Mouse (Mus musculus): ENCODE results near the gene Jmjd8. TPM values are rescaled to one million over a fixed set of nuclear protein-coding genes. Genes with fewer than 3 reads are reported as not detected.

The Jmjd8 gene
- polyA plus RNA-seq (2012; rRNA removed): 14.5 and 16.3 TPM in 2 replicates

DNA sequence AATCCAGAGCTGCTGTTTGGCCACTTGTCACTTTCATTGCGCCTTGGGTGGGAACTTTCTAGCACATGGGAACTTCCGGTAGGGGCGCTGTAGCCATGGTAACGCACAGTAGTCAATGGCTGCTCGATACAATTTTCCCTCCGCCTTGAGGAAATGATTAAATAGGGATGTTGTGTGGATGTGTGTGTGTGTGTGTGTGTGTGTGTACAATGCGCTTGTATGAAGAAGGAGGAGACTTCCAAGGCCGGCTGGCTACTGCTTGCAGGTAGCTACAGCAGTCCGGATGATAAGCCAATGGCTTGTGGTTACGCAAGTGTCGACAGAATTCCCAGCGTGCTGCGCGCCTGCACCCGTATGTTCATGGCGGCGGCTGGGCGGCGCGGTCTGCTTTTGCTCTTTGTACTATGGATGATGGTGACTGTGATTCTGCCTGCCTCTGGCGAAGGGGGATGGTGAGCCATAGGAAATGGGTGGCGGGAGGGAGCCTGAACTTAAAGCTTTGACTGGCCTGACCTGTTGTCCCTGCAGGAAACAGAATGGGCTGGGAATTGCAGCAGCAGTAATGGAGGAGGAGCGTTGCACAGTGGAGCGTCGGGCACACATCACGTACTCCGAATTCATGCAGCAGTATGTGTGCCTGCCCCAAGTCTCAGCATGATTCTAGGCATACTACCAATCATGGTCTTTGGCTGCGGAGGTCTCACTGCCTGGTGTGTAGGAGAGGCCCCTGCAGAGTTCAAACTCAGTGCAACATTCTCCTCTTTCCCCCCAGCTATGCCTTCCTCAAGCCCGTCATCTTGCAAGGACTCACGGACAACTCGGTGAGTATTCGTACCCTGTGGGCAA is at the start of gene Jmjd8:
Gene Jmjd8, plus strand, starts transcription at position 156 of the 846 bp plus-strand sequence.

DNA sequence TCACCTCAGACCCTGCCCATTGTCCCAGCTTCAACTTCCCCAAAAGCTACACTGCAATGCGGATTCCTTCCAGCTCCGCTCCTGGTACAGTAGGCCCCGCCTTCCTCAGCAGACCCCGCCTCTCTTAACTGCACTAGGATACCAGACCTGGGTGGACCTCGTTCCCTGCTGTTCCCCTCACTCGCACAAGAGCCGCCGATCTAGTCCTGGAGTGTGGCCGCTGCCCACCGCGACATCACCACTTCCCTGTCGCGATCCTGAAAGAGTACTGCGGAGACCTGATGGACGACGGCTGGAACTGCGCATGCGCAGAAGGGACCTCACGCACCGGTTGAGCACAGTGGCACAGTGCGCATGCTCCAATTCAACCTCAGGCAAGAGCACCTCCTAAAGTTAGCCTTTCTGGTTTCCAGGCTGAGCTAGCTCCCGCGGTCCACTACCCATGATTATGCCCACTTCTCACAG is 43.4 kb upstream of the Jmjd8 start, which contains the start of gene Haghl:
Gene Haghl, minus strand, starts transcription at position 393 of the 465 bp plus-strand sequence.

DNA sequence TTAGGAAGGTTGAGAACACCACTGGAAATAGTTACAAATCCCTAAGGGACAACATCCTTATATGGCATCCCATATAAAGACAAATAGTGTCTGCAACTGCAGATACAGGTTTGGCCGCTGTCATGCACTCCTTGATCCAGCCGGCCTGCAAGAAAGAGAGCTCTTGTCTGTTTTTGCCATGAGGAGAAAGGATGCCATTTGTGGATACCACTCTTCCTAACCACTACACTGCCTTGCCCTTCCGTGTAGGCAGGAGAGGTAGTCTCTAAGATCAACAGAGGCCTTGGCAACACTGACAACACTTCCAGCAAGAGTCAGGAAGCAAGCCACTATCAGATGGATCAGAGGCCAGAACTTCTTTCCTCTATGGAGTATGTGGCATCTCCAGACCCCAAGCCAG is 42.4 kb upstream of the Jmjd8 start, which contains the start of gene Ccdc78:
Gene Ccdc78, plus strand, starts transcription at position 301 of the 400 bp plus-strand sequence.

DNA sequence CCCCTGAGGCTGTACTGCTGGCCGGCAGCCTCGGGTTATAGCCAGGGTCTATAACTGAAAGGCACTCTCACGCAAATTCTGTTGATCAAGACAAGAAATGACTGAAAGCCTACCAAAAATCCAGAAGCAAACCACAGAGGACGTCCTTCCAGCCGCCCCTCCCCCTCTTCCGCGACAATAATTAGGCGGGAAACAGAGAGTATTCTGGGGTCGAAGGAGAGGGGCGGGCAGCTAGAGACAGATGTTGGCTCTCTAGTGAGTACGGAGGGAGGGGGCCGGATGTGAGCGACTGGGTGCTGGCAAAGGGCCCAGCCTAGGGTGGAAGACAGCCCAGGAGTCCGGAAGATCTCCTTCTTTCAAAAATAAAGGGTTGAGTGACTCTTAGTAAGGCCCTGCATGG is 36.1 kb upstream of the Jmjd8 start, which contains the start of gene Fam173a:
Gene Fam173a, minus strand, starts transcription at position 287 of the 400 bp plus-strand sequence.

DNA sequence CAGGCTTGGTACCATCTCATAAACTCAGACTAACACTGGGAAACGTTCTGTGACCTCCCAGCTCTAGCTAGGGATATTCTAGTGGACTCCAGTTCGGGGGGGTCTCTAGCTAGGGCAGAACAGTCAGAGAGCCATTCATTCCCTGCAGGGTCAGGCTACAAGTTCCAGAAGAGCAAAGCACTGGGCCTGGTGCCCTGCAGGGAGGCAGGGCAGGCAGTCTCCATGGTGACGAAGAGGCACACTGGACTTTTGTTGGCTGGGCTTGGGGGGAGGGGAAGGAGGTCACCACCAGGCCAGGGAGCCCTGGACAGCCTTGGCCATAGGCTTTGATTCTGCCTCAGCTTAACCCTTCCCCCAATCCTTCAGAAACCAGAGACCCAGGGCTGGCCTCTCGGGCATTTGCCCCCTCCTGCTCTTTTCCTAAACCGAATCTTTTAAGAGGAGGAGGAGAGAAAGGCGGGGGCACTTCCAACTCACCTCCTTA is 33.0 kb upstream of the Jmjd8 start, which contains the start of gene AC134908.4:
Gene AC134908.4, minus strand, starts transcription at position 51 of the 484 bp plus-strand sequence.

DNA sequence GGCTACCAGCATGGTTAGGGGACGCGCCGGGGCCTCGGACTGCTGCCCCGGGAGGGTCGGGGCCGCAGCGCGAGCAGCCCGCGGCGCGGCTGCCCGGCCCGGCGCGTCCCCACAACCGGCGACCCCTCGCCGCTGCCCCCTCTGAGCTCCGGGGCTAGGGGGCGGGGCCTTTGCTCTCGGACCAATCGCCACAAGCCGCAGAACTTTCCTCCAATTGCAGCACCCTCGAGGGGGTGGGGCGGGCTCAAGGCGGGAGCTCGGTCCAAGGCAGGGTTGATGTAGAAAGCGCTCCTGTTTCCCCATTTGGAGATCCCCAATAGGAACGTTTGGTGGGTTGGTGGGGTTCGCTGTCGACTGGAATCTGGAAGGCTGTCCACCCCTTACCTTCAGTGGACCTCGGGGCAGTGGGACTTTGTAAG is 31.7 kb upstream of the Jmjd8 start, which contains the start of gene Metrn:
Gene Metrn, minus strand, starts transcription at position 186 of the 419 bp plus-strand sequence.

DNA sequence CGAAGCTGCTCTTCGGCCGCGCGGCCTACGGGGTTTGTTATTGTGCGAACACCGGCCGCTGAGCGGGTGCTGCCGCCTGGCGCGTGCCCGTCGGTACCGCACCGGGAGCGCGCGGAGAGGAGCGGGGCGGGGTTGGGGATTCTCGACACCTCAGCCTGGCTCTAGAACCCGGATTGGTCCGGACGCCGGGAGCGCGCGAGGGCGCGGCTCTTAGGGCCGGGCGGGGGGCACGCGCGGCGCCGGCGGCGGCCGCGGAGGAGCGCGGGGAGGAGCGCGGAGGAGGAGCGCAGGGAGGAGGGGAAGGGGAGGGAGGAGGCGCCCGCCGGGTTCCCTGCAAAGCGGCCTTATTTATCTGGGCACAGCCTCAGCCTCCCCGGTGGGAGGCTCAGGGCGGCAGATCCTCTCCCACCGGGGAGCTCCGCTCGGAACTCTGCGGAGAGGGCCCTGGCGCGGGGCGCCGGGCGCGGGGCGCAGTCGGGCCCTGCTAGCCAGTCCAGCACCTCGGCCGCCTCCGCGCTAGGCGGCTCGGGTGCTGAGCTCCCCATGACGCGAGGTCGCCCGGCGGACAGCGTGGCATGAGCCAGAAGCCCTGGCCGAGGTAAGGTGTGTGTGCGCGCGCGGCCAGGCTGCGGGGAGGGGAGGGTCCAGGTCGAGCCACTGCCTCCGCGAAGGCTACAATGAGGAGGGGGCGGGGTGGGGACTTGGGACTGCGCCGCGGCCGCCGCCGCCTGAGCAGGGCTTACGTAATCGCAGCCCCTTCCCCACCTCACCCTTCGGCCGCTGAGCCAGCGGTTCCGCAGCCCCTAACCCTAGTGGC is 19.7 kb upstream of the Jmjd8 start, which contains the start of gene Fbxl16:
Gene Fbxl16, plus strand, starts transcription at position 297 of the 817 bp plus-strand sequence.

DNA sequence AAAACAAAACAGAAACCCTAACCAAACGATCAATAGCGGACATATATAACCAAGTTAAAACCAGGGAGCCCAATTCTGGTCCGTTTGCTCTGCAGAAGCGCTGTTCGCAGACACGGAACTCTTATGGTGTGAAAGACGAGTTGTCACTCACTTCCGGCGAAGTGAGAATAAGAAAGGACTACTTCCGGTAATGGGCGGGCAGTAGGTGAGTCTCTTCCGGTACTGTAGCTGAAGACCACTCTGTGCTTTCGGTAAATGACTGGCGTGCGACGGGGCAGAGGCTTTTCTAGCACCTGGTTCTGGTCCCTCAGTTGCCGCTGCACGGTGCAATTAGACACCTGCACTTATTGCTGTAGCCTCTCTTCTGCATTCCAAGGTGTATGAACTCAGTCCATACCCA is 5.2 kb upstream of the Jmjd8 start, which contains the start of gene Wdr24:
Gene Wdr24, plus strand, starts transcription at position 176 of the 400 bp plus-strand sequence.

DNA sequence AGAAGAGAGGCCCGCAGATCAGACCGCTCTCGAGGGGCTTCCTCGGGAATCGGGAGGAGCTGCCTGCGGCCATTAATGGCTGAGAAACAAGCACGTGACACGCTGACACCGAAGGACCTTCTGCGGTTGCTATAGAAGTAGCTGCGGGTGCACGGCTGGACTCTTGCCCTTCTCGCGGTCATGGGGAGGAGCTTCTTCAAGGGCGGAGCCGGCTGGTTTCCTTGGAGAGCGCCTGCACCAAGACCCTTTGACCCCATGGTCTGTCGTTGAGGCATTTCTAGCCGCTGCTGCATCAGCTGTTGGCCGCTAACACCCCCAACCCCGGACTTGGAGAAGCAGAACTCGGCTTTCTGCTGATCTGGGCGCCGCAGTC is 4.6 kb downstream of the Jmjd8 start, which contains the start of gene Stub1:
Gene Stub1, minus strand, starts transcription at position 114 of the 373 bp plus-strand sequence.

DNA sequence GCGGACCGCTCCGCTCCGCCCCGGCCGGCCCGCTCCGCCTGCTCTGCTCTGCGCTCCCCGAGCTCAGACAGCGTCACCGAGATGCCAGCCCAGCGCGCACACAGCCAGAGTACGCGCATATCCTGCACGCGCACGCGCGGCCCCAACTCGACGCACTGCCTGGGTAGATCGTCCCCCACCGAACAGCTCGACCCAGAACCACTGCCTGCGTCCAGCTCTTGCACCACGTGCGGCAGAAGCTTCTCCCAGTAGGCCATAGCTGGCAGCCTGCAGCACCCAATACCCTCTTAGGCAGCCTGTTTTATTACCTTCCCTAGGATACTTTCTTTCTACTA is 8.4 kb downstream of the Jmjd8 start, which contains the start of gene Rhbdl1:
Gene Rhbdl1, minus strand, starts transcription at position 220 of the 335 bp plus-strand sequence.

DNA sequence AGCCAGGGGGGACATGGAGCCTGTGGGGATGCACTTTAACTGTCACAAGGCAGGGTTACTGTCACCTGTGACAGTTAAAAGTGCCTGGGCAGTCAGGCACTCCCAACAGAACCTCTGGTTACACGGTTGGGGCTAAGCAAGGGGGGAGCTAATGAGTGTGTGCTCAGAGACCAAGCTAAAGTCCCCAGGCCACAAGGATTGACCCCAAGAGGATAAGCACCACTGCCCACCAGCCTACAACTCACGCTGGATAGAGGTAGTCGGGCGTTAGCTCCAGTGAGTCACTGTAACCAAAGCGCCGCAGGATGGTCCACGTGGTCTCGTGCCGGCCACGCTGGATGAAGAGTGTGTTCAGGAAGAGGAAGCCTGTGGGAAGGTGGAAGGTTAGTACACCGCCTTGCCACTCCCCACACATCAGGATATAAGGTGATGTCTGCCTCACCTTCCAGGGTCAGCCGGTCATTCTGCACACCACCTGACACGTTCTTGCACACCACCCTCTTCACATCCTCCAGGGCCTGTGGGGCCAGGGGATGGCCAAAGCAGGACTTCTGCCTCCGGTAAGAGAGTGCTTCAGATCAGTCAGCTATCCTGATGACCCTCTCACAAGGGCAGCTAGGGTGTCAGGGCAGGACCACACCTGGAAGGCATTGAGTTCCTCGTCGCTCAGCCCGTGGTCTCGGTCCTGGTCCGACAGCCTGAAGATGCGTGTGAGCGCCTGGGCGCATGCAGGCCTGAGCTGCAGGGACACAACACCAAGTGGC is 12.6 kb downstream of the Jmjd8 start, which contains the start of gene Gm20683:
Gene Gm20683, minus strand, starts transcription at position 647 of the 764 bp plus-strand sequence.

DNA sequence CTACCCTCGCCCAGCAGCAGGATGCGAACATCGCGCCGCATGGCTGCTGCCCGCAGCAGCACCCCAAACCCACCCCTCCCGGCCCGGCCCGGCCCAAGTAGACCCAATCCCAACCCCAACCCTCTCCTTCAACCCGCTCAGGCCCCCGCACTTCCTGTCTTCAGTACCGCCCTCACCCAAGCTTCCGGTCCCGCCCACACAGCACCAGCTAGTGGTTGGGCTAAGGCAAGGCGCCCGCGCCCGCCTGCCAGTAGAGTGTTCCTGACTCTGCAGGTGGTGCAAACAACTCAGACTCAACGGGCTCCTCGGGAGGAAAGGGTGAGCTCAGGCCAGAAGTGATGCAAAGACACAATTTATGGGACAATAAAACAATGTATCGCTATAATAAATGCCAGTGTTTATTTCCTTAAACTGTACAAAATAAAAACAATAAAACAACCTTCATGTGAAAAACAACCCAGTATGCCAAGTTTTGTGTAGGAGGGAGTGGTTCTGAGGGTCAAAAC is 15.8 kb downstream of the Jmjd8 start, which contains the start of gene Rhot2:
Gene Rhot2, minus strand, starts transcription at position 456 of the 506 bp plus-strand sequence.

DNA sequence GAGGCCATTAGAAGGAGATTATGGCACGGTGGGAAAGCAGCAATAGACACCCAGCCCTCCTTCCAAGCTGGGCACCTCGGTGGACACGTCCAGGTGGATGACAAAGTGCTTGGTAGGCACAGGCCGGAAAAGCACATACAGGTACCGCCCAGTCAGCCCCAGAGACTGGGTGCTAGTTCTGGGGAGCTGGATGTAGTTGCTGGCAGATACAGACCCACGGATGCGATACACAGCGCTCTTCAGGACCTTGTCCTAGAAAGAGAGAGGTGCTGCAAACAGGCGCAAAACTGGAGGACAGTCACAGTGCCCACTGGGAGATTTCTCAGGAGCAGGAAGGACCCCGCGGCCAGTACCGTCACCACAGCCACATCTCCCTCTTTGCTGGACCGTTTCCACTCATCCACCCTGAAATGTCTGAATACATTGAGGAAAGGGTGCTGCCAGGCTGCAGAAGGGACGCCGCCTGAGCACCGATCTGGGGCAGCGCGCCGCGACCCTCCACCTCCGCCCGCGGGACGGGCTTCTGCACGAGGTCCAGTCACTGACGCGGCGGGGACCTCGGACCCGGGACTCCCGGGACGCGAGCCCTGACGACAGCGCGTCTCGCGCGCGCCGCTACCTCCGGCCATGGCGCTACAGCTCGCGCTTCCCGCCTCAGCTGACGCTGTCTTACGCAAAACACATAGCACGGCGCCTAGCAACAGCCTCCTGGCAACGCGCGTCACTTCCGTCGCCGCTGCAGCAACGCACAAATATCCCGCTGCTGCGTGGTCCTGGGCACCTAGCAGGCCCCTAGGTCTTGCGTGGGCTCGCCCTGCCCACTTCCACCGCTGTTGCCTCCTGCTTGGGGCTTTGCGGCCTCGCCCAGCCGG is 32.4 kb downstream of the Jmjd8 start, which contains the start of gene Wdr90:
Gene Wdr90, minus strand, starts transcription at position 670 of the 872 bp plus-strand sequence.

DNA sequence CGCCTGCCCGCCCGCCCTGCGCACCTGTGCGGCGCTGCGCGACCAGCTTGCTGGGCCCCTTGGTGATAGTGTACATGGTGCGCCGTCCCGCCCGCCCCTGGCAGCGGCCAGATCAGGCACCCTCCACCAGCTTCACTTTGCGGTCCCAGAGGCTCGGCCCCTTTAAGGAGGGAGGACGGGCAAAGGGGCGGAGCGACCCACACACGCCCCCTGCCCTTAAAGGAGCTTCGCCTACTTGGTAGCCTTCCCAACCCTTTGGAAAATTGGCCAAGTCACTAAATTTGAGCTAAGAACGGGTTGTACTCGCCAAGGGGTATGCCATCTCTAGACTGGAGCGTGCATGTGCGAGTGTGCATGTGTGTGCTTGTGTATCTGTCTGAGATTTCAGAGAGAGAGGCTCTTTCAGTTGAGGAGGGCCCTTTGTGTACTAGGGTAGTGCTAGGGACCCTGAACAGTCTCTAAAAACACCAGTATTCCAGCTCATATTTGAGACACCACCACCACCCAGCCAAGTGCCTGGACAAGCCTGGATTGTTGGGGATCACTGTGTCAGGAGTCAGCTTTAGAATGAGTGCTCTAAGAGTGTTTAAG is 40.0 kb downstream of the Jmjd8 start, which contains the start of gene Mcrip2:
Gene Mcrip2, minus strand, starts transcription at position 164 of the 591 bp plus-strand sequence.

DNA sequence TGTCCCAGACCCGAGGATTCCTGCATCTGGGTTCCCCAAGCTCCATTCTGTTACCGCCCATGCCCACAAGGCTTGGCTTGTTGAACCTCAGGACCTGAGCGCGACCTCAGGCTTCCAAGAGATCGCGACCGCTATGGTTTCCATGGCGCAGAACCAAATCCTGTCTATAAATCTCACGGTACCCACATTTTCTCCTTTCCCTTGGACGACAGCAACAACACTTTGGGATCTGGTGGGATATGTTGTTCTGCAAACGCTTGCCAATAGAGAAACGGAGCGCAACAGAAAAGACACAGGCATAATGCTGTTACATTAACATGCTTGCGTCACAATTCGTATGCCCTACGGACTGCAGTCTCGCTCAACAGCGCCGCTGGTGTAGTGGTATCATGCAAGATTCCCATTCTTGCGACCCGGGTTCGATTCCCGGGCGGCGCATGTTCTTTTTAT is 46.1 kb downstream of the Jmjd8 start, which contains the start of gene Mettl26:
Gene Mettl26, plus strand, starts transcription at position 354 of the 450 bp plus-strand sequence.

DNA sequence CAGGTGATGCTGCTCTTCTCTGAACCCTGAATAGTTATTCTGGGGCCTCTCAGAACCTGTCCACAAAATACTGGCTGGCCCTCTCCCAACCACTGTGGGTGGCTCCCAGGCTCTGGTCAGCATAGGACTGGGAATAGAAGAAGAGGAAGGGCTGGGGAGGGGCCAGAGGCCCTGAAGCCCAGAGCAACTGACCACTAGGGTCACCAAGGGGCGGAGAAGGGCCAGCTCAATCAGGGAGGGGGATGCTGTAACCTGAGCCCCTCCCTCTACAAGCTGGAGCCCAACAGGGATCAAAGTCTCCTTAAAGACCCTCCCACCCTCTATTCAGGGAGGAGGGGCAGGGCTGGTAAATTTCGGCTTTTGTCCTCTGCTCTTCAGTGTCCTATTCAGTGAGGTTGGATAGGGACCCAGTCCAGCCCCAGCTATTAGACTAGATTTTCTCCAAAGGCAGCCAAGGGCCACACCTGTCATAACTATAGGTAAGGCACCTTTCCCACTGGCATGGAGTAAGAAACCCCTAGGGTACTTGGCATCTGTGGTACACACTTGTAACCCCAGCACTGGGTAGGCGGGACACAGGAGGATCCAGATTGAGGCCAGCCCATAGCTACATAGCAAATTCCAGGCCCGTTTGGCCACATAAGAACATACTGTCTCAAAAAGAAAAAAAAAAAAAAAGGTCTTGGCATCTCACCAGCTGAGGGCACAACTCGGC is 51.7 kb downstream of the Jmjd8 start, which contains the start of gene Wfikkn1:
Gene Wfikkn1, minus strand, starts transcription at position 663 of the 715 bp plus-strand sequence.

Data from liver, embryonic 14 days (tissue).